Mouse (Mus musculus) hindbrain, postnatal 0 days (tissue): ENCODE results near the gene AU041133. TPM values are rescaled to one million over a fixed set of nuclear protein-coding genes. Genes with fewer than 3 reads are reported as not detected.

ENCODE experiments used
- ATAC-seq: fragments of 200-750 bp; cut with Nextera tagmentation; 2 replicates; pipeline ENCODE4 v1.8.0; 2017; ENCODE audit warnings: mild to moderate bottlenecking, moderate TSS enrichment, moderate library complexity
- DNase-seq: peaks from one replicate; pipeline ENCODE4 v3.0.0-alpha.2; 2015; ENCODE audit warnings: low spot score
- H3K27ac ChIP-seq: fragments of 300-500 bp; sonication (generic); 2 replicates; pipeline ENCODE4 v1.5.1; 2014; ENCODE audit warnings: mild to moderate bottlenecking
- H3K27me3 ChIP-seq: fragments of 300-500 bp; sonication (generic); 2 replicates; pipeline ENCODE4 v1.6.1; 2014; ENCODE audit warnings: low read length, mixed read lengths; ENCODE audit not compliant: insufficient read depth
- H3K36me3 ChIP-seq: fragments of 300-500 bp; sonication (generic); 2 replicates; pipeline ENCODE4 v1.6.1; 2014; ENCODE audit warnings: low read length, mixed read lengths; ENCODE audit not compliant: insufficient read depth
- H3K4me1 ChIP-seq: fragments of 300-500 bp; sonication (generic); 2 replicates; pipeline ENCODE4 v1.6.1; 2014; ENCODE audit warnings: antibody characterized with exemption, low read length, mixed read lengths; ENCODE audit not compliant: insufficient read depth
- H3K4me2 ChIP-seq: fragments of 300-500 bp; sonication (generic); 2 replicates; pipeline ENCODE4 v1.6.1; 2014; ENCODE audit warnings: low read depth, mild to moderate bottlenecking, low read length, moderate library complexity, mixed read lengths
- H3K4me3 ChIP-seq: fragments of 300-500 bp; sonication (generic); 2 replicates; pipeline ENCODE4 v1.5.1; 2014; ENCODE audit warnings: low read length
- H3K9ac ChIP-seq: fragments of 300-500 bp; sonication (generic); replicated peaks from 2 replicates; pipeline ENCODE4 v1.6.1; 2014; ENCODE audit warnings: mild to moderate bottlenecking, low read length, moderate library complexity, mixed read lengths
- H3K9me3 ChIP-seq: fragments of 300-500 bp; sonication (generic); 2 replicates; pipeline ENCODE4 v1.6.1; 2016; ENCODE audit warnings: low read length, mixed read lengths
- CTCF ChIP-seq: IDR thresholded peaks from 2 replicates; pipeline ENCODE4 v1.5.1; 2016; ENCODE audit warnings: antibody characterized with exemption, control low read depth, low read depth
- WGBS: fragments of 180-500 bp; shearing (Covaris S2); extraction: QIAGEN DNeasy Blood & Tissue Kit; methylation state at CpG from one replicate; pipeline ENCODE4 v1.1.7; 2014; 5-methylcytosine and 5-hydroxymethylcytosine counted together
- polyA plus RNA-seq: library from polyadenylated mRNA; unstranded; fragments of >200 nt; fragmentation: Nextera tagmentation; extraction: Ambion mirVana; gene quantifications from 2 replicates; pipeline ENCODE4 v1.2.1, GENCODE M21; 2015
- total RNA-seq: library from RNA; depleted of rRNA; stranded (reverse); fragments of >200 nt; gene quantifications from 2 replicates; pipeline ENCODE4 v1.2.3, GENCODE M21; 2014; rRNA removed

Gene AU041133
- total and polyA plus RNA-seq, 2 experiments from 2014 or later: 2.6 to 7.3 TPM

DNA sequence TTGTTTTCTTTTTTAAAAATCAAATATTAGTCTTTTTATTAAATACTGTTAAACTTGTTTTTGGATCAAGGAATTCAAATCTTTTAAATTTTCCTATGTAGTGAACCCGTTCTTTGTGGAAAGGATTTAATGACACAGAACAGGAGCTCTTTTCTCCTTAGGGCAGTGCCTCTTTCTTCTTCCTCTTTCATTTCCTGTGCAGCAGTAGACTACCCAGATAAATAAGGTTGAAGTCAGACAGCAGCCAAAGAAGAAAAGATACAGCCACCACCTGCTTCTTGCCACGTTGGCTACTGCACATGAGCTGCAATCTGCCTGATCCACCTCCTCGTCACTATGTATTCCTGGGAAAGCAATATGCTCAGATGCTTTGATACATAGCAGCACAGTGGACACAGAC, 40.0 kb downstream of the AU041133 start:
- WGBS: 78% methylated on average over 3 of the region's 3 CpGs
- H3K9ac ChIP-seq: no peak overlapping the region
- ATAC-seq (no peak), DNase-seq (no peak)
- TF ChIP-seq CTCF: no peak
- H3K27ac ChIP-seq: no peak overlapping the region
- no peak overlapping the region for H3K4me3 ChIP-seq
- H3K4me1 ChIP-seq: no peaks in the 10 kb centered on the region
- H3K9me3 ChIP-seq: no peaks in the 10 kb centered on the region; the same call in 1 of the 2 replicates
- H3K36me3 ChIP-seq: no peaks in the 10 kb centered on the region
- no peaks in the 10 kb centered on the region for H3K27me3 ChIP-seq
- H3K4me2 ChIP-seq: no peak overlapping the region

DNA sequence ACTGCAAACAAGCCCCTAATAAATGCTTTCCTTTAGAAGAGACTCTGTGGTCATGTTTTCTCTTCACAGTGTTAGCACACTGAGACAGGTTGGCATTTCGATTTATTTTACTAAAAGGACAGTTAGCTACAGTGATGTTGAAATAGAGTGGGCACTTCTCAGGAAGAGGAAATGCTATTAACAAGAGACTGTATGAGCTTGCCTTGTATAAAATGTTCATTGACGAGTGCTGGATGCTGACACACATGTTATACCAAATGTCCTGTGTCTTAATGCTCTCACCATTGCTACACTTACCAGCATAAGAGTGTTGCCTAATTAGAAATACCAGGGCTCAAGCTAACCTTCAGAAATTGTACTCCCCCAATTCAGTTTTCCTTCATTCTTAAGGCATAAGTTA, 42.0 kb downstream of the AU041133 start:
- DNase-seq: no peak
- H3K9ac ChIP-seq: no peak overlapping the region
- no peaks in the 10 kb centered on the region; the same call in 1 of the 2 replicates for H3K27me3 ChIP-seq
- no peak overlapping the region for H3K4me3 ChIP-seq
- 79% methylated on average over 2 of the region's 2 CpGs for WGBS
- TF ChIP-seq CTCF: no peak
- H3K9me3 ChIP-seq: no peaks in the 10 kb centered on the region
- no peak overlapping the region for H3K27ac ChIP-seq
- no peaks in the 10 kb centered on the region for H3K36me3 ChIP-seq
- no peak for ATAC-seq
- H3K4me1 ChIP-seq: no peaks in the 10 kb centered on the region
- H3K4me2 ChIP-seq: no peak overlapping the region

DNA sequence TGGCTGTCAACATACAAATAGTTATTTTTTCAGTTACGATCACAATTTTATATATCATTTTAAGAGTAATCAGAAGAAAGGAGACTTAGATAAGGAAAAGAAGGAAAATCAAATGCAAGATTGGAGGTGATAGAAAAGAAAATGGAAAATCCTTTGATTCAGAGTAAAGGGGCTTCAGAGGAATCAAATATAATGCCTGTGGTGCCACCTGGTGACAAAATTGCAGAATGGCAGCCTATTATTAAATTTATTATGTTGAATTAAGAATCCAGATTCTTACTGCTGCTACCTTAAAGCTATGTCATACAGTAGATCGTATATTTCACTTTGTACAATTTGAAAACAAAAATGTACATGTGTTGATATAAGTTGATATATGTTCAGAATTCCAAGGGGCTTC, 43.0 kb downstream of the AU041133 start:
- ATAC-seq (no peak), DNase-seq (peak; percentile 71)
- H3K9ac ChIP-seq: no peak overlapping the region

DNA sequence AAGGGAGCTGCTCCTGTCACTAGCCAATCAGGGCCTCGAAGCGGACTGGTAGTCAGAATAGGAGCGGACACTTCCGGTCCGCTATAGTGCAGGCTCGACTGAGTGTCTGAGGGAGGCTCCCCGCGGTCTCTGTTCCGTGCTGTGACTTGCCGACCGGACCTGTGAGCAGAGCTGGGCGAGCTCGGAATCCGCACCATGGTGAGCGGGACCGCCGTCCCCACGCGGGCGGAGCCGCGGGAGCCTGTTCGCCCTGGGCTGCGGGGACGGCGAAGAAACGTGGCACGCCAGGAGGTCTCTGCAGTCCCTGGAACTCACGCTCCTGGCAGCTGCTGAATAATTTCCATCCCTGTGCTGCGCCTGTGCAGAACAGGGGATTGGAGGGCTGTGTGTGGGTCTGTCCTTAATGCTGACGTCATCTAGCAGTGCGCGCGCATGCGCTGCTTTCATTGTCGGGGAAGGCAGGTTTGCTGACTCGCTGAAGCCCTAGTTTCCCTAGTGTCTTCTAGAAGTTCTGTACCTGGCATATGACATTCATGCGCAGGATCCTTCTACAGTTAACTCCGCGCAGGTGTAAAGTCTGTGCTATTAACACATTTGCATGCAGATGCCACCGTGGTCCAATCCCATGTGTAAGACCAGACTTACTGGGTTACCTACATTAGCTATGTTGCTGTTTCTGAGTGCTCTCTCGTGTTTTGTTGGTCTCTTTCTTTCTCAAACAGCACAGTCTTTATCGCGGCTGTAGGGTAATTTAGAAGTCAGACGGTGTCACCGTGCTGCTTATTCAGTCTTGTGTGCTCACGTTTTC, 50.6 kb downstream of the AU041133 start:
- no peak for TF ChIP-seq CTCF
- H3K4me1 ChIP-seq: no peaks in the 10 kb centered on the region
- peak overlapping the region; percentile 66 for H3K4me3 ChIP-seq
- ATAC-seq (peak; percentile 100), DNase-seq (peak; percentile 96)
- peak overlapping the region; percentile 97 for H3K27ac ChIP-seq
- WGBS: 4% methylated on average over 47 of the region's 47 CpGs
- peak overlapping the region; percentile 72 for H3K9ac ChIP-seq
- no peaks in the 10 kb centered on the region for H3K36me3 ChIP-seq
- peak overlapping the region; percentile 69 for H3K4me2 ChIP-seq
- no peaks in the 10 kb centered on the region for H3K27me3 ChIP-seq
- H3K9me3 ChIP-seq: no peaks in the 10 kb centered on the region

More for the DNA sequence above, 43.0 kb downstream of the AU041133 start:
- H3K36me3 ChIP-seq: no peaks in the 10 kb centered on the region
- H3K27me3 ChIP-seq: no peaks in the 10 kb centered on the region; the same call in 1 of the 2 replicates
- TF ChIP-seq CTCF: peak; percentile 72
- WGBS: 49% methylated on average over 2 of the region's 2 CpGs
- H3K4me3 ChIP-seq: no peak overlapping the region
- H3K4me2 ChIP-seq: no peak overlapping the region
- H3K9me3 ChIP-seq: no peaks in the 10 kb centered on the region
- no peaks in the 10 kb centered on the region for H3K4me1 ChIP-seq
- H3K27ac ChIP-seq: no peak overlapping the region

Other genes with a start within 250 kb of the AU041133 start
- gene Zfp781, start 197.5 kb upstream of the AU041133 start, total RNA-seq: 5.8 and 6.0 TPM in 2 replicates
- gene Zfp781, start 197.5 kb upstream of the AU041133 start, polyA plus RNA-seq: 3.8 and 4.1 TPM in 2 replicates
- 6.5 and 7.8 TPM in 2 replicates for gene Zfp873, start 79.9 kb upstream of the AU041133 start, total RNA-seq
- 8.1 and 8.2 TPM in 2 replicates for gene Zfp873, start 79.9 kb upstream of the AU041133 start, polyA plus RNA-seq
- gene BC024063, start 44.7 kb upstream of the AU041133 start, total RNA-seq: 1.9 and 2.1 TPM in 2 replicates
- 2.6 and 3.4 TPM in 2 replicates for gene BC024063, start 44.7 kb upstream of the AU041133 start, polyA plus RNA-seq
- 10.3 and 11.7 TPM in 2 replicates for gene Zfp938, start 113.3 kb downstream of the AU041133 start, total RNA-seq
- gene Zfp938, start 113.3 kb downstream of the AU041133 start, polyA plus RNA-seq: 30.2 and 31.4 TPM in 2 replicates
- gene 4932415D10Rik, start 188.6 kb downstream of the AU041133 start, total RNA-seq: 0.07 TPM in 1 of 2 replicates, not detected in the other
- gene 4932415D10Rik, start 188.6 kb downstream of the AU041133 start, polyA plus RNA-seq: not detected in 2 replicates
- 2.0 and 3.3 TPM in 2 replicates for gene Gm4924, start 226.2 kb downstream of the AU041133 start, total RNA-seq
- 12.9 and 13.5 TPM in 2 replicates for gene Gm4924, start 226.2 kb downstream of the AU041133 start, polyA plus RNA-seq